Mouse (Mus musculus) neural tube, embryonic 14.5 days (tissue): ENCODE measurements around the gene Zbtb8a. TPM values are rescaled to one million over a fixed set of nuclear protein-coding genes. Genes with fewer than 3 reads are reported as not detected.
A peak's percentile ranks its signal among the peaks of the same experiment; 100 is the strongest.
"Not testable (repeated sequence)": the region's sequence is repeated elsewhere in the genome, so short reads cannot be mapped to it uniquely, and the experiment has no call there.

ENCODE experiments used
- ATAC-seq: fragments of 200-750 bp; cut with Nextera tagmentation; 2 replicates; pipeline ENCODE4 v1.8.0; 2017; ENCODE audit warnings: low read depth, mild to moderate bottlenecking, moderate TSS enrichment, moderate library complexity
- H3K27ac ChIP-seq: fragments of 300-500 bp; sonication (generic); 2 replicates; pipeline ENCODE4 v1.5.1; 2014; ENCODE audit warnings: low read depth, mild to moderate bottlenecking, control low read depth, low read length, moderate library complexity, mixed read lengths
- H3K27me3 ChIP-seq: fragments of 300-500 bp; sonication (generic); 2 replicates; pipeline ENCODE4 v1.6.1; 2014; ENCODE audit warnings: low read length; ENCODE audit not compliant: control insufficient read depth, insufficient read depth
- H3K36me3 ChIP-seq: fragments of 300-500 bp; sonication (generic); 2 replicates; pipeline ENCODE4 v1.6.1; 2014; ENCODE audit warnings: low read length, mixed read lengths; ENCODE audit not compliant: control insufficient read depth, insufficient read depth
- H3K4me1 ChIP-seq: fragments of 300-500 bp; sonication (generic); 2 replicates; pipeline ENCODE4 v1.6.1; 2014; ENCODE audit warnings: low read length; ENCODE audit not compliant: control insufficient read depth, insufficient read depth
- H3K4me2 ChIP-seq: fragments of 300-500 bp; sonication (generic); 2 replicates; pipeline ENCODE4 v1.6.1; 2014; ENCODE audit warnings: mild to moderate bottlenecking, low read depth, low read length, control low read depth
- H3K4me3 ChIP-seq: fragments of 300-500 bp; sonication (generic); 2 replicates; pipeline ENCODE4 v1.5.1; 2014; ENCODE audit warnings: low read depth, low read length, control low read depth, mixed read lengths
- H3K9ac ChIP-seq: fragments of 300-500 bp; sonication (generic); replicated peaks from 2 replicates; pipeline ENCODE4 v1.6.1; 2014; ENCODE audit warnings: low read depth, mild to moderate bottlenecking, control low read depth, low read length, mixed read lengths
- H3K9me3 ChIP-seq: fragments of 300-500 bp; sonication (generic); 2 replicates; pipeline ENCODE4 v1.6.1; 2016; ENCODE audit warnings: low read length; ENCODE audit not compliant: control insufficient read depth
- WGBS: fragments of 180-500 bp; shearing (Covaris S2); extraction: QIAGEN DNeasy Blood & Tissue Kit; methylation state at CpG from one replicate; pipeline ENCODE4 v1.1.7; 2014; 5-methylcytosine and 5-hydroxymethylcytosine counted together
- polyA plus RNA-seq: library from polyadenylated mRNA; unstranded; fragments of >200 nt; fragmentation: Nextera tagmentation; extraction: Ambion mirVana; gene quantifications from 2 replicates; pipeline ENCODE4 v1.2.1, GENCODE M21; 2014

The Zbtb8a gene
- 16.8 and 18.0 TPM in 2 replicates for polyA plus RNA-seq

DNA sequence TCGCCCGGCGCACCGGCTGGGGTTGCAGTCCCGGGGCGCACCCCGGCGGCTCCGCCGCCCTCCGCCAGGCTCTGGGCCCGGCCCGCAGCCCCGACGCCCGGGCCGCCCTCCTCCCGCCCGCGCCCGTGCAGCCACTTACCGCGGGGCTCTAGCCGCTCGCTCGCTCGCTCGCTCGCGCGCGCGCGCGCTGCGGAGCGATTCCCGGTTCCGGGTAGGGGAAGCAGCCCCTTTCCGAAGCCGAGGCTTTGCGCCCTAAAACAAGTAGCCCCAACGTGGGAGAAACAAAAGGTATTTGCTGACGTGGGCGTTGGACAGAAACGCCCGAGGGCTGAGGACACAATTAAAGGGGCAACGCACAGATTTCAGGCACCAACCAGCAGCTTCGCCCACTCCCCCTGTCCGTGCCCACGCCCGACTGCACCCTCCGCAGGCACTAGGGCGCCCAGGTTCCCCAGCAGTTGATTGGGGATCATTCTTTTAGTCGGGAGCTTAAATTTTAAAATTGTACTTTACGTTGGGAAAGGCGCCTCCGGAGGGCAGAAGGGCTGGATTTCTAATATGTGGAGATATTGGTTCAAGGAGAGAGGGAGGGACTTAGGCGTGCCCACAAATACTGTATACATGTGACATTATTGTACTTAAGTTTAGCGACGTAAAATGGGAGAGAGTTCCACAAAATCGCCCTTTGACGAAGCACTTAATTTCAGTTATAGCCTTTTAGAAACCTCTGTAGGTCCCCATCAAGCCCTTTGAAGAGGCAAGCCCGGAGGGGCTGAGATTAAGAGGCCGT is at the start of gene Zbtb8a:
Gene Zbtb8a, minus strand, starts transcription at position 516 of the 790 bp plus-strand sequence.
- H3K27ac ChIP-seq: peak within 1 kb of the TSS; percentile 82
- peak within 1 kb of the TSS; percentile 75 for H3K4me3 ChIP-seq
- WGBS: 2% methylated on average over 60 of the region's 65 CpGs
- no peaks in the 10 kb centered on the region for H3K9me3 ChIP-seq
- no peaks in the 10 kb centered on the region for H3K27me3 ChIP-seq
- no peaks in the 10 kb centered on the region for H3K36me3 ChIP-seq
- H3K4me2 ChIP-seq: peak within 1 kb of the TSS; percentile 64
- no peaks in the 10 kb centered on the region for H3K4me1 ChIP-seq
- peak; percentile 85 for ATAC-seq
- H3K9ac ChIP-seq: peak within 1 kb of the TSS; percentile 90

DNA sequence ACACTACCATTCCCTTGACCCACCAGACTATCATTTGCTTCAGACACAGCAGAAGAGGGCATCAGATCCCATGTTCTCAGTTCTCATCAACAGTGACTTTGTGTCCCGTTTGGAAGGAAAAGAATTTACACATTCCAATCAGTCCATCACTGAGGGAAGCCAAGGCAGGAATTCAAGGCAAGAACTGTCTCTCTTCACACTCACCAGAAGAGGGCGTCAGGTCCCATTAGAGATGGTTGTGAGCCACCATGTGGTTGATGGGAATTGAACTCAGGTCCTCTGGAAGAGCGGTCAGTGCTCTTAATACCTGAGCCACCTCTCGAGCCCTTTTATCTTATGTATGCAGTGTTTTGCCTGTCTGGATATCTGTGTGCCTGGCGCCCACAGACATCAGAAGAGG is 40.4 kb upstream of the Zbtb8a start:
- Histone ChIP-seq H3K9me3 (no peaks in the 10 kb centered on the region), H3K4me2 (no peak overlapping the region), H3K4me3 (no peak overlapping the region), H3K36me3 (no peaks in the 10 kb centered on the region), H3K9ac (no peak overlapping the region), H3K4me1 (no peaks in the 10 kb centered on the region), H3K27me3 (no peaks in the 10 kb centered on the region), H3K27ac (no peak overlapping the region)
- WGBS: 79% methylated on average over 5 of the region's 5 CpGs
- ATAC-seq: no peak

DNA sequence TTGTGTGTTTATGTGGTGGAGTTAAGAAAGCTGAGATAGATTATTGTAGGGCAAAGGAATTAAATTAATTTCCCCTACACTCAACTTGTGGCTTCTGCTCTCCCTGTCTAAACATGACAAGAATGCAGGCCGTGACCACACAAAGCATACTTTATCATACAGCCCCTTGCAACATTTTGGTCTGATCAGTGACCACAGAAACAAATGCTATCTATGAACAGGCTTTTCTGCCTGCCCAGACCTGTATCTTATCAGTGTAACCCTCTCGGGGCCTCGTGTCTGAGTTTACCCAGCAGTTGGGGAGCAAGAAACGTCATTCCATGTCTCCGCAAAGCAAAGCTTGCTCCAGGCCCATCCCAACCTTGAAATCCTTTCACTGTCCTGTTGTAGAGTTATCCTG is 38.6 kb upstream of the Zbtb8a start:
- no peaks in the 10 kb centered on the region for H3K9me3 ChIP-seq
- H3K4me2 ChIP-seq: no peak overlapping the region
- ATAC-seq: no peak
- H3K36me3 ChIP-seq: no peaks in the 10 kb centered on the region
- no peak overlapping the region for H3K4me3 ChIP-seq
- H3K27me3 ChIP-seq: no peaks in the 10 kb centered on the region
- no peaks in the 10 kb centered on the region for H3K4me1 ChIP-seq
- H3K9ac ChIP-seq: no peak overlapping the region
- H3K27ac ChIP-seq: no peak overlapping the region
- WGBS: 83% methylated on average over 5 of the region's 5 CpGs

GRCm38 (mm10) chr4:129415892-129416291 is 38.0 kb upstream of the Zbtb8a start:
- H3K9me3 ChIP-seq: no peaks in the 10 kb centered on the region
- WGBS: 97% methylated on average over 5 of the region's 5 CpGs
- no peaks in the 10 kb centered on the region for H3K4me1 ChIP-seq
- H3K27me3 ChIP-seq: no peaks in the 10 kb centered on the region
- no peak overlapping the region for H3K4me3 ChIP-seq
- no peak overlapping the region for H3K27ac ChIP-seq
- no peak overlapping the region for H3K9ac ChIP-seq
- H3K36me3 ChIP-seq: no peaks in the 10 kb centered on the region
- ATAC-seq: no peak
- no peak overlapping the region for H3K4me2 ChIP-seq

DNA sequence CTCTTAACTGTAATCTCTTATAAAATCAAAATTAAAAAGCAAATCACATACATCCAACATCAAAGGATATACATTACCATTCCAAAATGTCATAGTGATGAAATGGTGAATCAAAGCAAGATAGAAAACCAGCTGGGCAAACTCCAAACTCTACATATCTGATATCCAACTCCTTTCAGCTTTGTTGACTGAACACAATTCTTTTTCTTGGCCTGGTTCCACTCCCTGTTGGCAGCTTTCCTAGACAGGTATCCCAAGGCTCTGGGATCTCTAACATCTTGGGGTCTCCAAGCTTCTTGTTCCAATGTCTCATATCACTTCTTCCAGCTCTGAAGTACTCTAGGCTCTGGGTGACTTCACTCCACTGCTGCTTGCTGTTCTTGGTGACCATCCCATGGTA is 33.1 kb upstream of the Zbtb8a start:
- ATAC-seq: no peak

GRCm38 (mm10) chr4:129410532-129410931 is 32.6 kb upstream of the Zbtb8a start:
- ATAC-seq, H3K4me1 ChIP-seq, H3K9ac ChIP-seq, H3K9me3 ChIP-seq, H3K4me3 ChIP-seq, H3K36me3 ChIP-seq, H3K27me3 ChIP-seq, H3K4me2 ChIP-seq, H3K27ac ChIP-seq: not testable (repeated sequence)
- WGBS: 92% methylated on average over 3 of the region's 3 CpGs

More for the DNA sequence above, 33.1 kb upstream of the Zbtb8a start:
- H3K36me3 ChIP-seq: no peaks in the 10 kb centered on the region
- H3K27me3 ChIP-seq: no peaks in the 10 kb centered on the region
- no peaks in the 10 kb centered on the region; the same call in 1 of the 2 replicates for H3K4me1 ChIP-seq
- no peak overlapping the region for H3K27ac ChIP-seq
- H3K4me2 ChIP-seq: no peak overlapping the region
- H3K9ac ChIP-seq: no peak overlapping the region
- no peak overlapping the region for H3K4me3 ChIP-seq
- no peaks in the 10 kb centered on the region for H3K9me3 ChIP-seq

- peak overlapping the region; percentile 29; the same call in 1 of the 2 replicates for H3K4me3 ChIP-seq
- H3K4me2 ChIP-seq: peak overlapping the region; percentile 55
- H3K27ac ChIP-seq: no peak overlapping the region
- H3K9ac ChIP-seq: peak overlapping the region; percentile 47; the same call in 1 of the 2 replicates
- peak; percentile 34; the same call in 1 of the 2 replicates for ATAC-seq
- H3K27me3 ChIP-seq: no peaks in the 10 kb centered on the region
- no peaks in the 10 kb centered on the region for H3K9me3 ChIP-seq
- H3K4me1 ChIP-seq: no peaks in the 10 kb centered on the region; the same call in 1 of the 2 replicates
- WGBS: 2% methylated on average over 25 of the region's 25 CpGs
- H3K36me3 ChIP-seq: no peaks in the 10 kb centered on the region
Measured at GRCm38 (mm10) chr4:129406447-129406846, 28.5 kb upstream of the Zbtb8a start.

- Histone ChIP-seq H3K9me3 (no peaks in the 10 kb centered on the region), H3K4me2 (no peak overlapping the region), H3K4me1 (no peaks in the 10 kb centered on the region), H3K36me3 (no peaks in the 10 kb centered on the region), H3K27me3 (no peaks in the 10 kb centered on the region), H3K9ac (no peak overlapping the region), H3K27ac (no peak overlapping the region), H3K4me3 (no peak overlapping the region)
- 85% methylated on average over 4 of the region's 4 CpGs for WGBS
- ATAC-seq: no peak
Measured at GRCm38 (mm10) chr4:129399813-129400212, 21.9 kb upstream of the Zbtb8a start.

- Histone ChIP-seq H3K27me3 (no peaks in the 10 kb centered on the region), H3K4me1 (no peaks in the 10 kb centered on the region), H3K9ac (no peak overlapping the region), H3K9me3 (no peaks in the 10 kb centered on the region), H3K27ac (no peak overlapping the region), H3K4me3 (no peak overlapping the region), H3K36me3 (no peaks in the 10 kb centered on the region), H3K4me2 (no peak overlapping the region)
- no peak for ATAC-seq
- 91% methylated on average over 3 of the region's 3 CpGs for WGBS
Measured at GRCm38 (mm10) chr4:129396960-129397359, 19.0 kb upstream of the Zbtb8a start.
